Mouse (Mus musculus) embryonic facial prominence, embryonic 11.5 days (tissue): ENCODE measurements around the gene Gm6793. TPM values are rescaled to one million over a fixed set of nuclear protein-coding genes. Genes with fewer than 3 reads are reported as not detected.

Experiments used
- ATAC-seq: fragments of 200-750 bp; cut with Nextera tagmentation; replicated peaks from 2 replicates; pipeline ENCODE4 v1.8.0; 2017; ENCODE audit warnings: low read depth; ENCODE audit not compliant: insufficient number of reproducible peaks, low FRiP score, low TSS enrichment
- DNase-seq: peaks from one replicate; pipeline ENCODE4 v3.0.0-alpha.2; 2015; ENCODE audit warnings: low spot score
- H3K27ac ChIP-seq: fragments of 300-500 bp; sonication (generic); replicated peaks from 2 replicates; pipeline ENCODE4 v1.5.1; 2014; ENCODE audit warnings: mild to moderate bottlenecking, low read depth, low read length, control low read depth
- H3K27me3 ChIP-seq: fragments of 300-500 bp; sonication (generic); 2 replicates; pipeline ENCODE4 v1.6.1; 2014; ENCODE audit warnings: mild to moderate bottlenecking, low read length, moderate library complexity, mixed read lengths; ENCODE audit not compliant: control insufficient read depth, insufficient read depth
- H3K36me3 ChIP-seq: fragments of 300-500 bp; sonication (generic); replicated peaks from 2 replicates; pipeline ENCODE4 v1.6.1; 2014; ENCODE audit warnings: low read depth, mild to moderate bottlenecking, low read length, moderate library complexity, mixed read lengths; ENCODE audit not compliant: control insufficient read depth, insufficient read depth
- H3K4me1 ChIP-seq: fragments of 300-500 bp; sonication (generic); 2 replicates; pipeline ENCODE4 v1.6.1; 2014; ENCODE audit warnings: low read length, mixed read lengths; ENCODE audit not compliant: control insufficient read depth, insufficient read depth
- H3K4me2 ChIP-seq: fragments of 300-500 bp; sonication (generic); 2 replicates; pipeline ENCODE4 v1.6.1; 2014; ENCODE audit warnings: low read depth, mild to moderate bottlenecking, control low read depth, low read length, moderate library complexity
- H3K4me3 ChIP-seq: fragments of 300-500 bp; sonication (generic); 2 replicates; pipeline ENCODE4 v1.5.1; 2014; ENCODE audit warnings: low read depth, low read length, control low read depth
- H3K9ac ChIP-seq: fragments of 300-500 bp; sonication (generic); replicated peaks from 2 replicates; pipeline ENCODE4 v1.6.1; 2014; ENCODE audit warnings: mild to moderate bottlenecking, control low read depth, low read length
- H3K9me3 ChIP-seq: fragments of 300-500 bp; sonication (generic); replicated peaks from 2 replicates; pipeline ENCODE4 v1.6.1; 2016; ENCODE audit warnings: mild to moderate bottlenecking, low read length, inconsistent platforms, mixed read lengths; ENCODE audit not compliant: control insufficient read depth
- WGBS: fragments of 180-500 bp; shearing (Covaris S2); extraction: QIAGEN DNeasy Blood & Tissue Kit; methylation state at CpG from one replicate; pipeline ENCODE4 v1.1.7; 2014; 5-methylcytosine and 5-hydroxymethylcytosine counted together
- polyA plus RNA-seq: library from polyadenylated mRNA; unstranded; fragments of >200 nt; fragmentation: Nextera tagmentation; extraction: Ambion mirVana; gene quantifications from 2 replicates; pipeline ENCODE4 v1.2.1, GENCODE M21; 2014

Gene Gm6793
- polyA plus RNA-seq, 1 experiment from 2014 or later, result 0.31 TPM

GRCm38 (mm10) chr8:111964849-111965561, 49.8 kb downstream of the Gm6793 start:
- DNase-seq (no peak), ATAC-seq (no peak)
- no peaks in the 10 kb centered on the region for H3K27me3 ChIP-seq
- WGBS, result 74% methylated on average over 7 of the region's 7 CpGs
- no peaks in the 10 kb centered on the region for H3K36me3 ChIP-seq
- no peak overlapping the region for H3K4me2 ChIP-seq
- no peak overlapping the region for H3K4me3 ChIP-seq
- H3K9ac ChIP-seq, result no peak overlapping the region
- no peaks in the 10 kb centered on the region for H3K4me1 ChIP-seq
- H3K9me3 ChIP-seq, result no peaks in the 10 kb centered on the region
- H3K27ac ChIP-seq, result no peak overlapping the region

- ATAC-seq, result no peak
- Histone ChIP-seq H3K27me3 (no peaks in the 10 kb centered on the region), H3K4me1 (no peaks in the 10 kb centered on the region), H3K36me3 (no peaks in the 10 kb centered on the region), H3K9me3 (no peaks in the 10 kb centered on the region), H3K4me2 (no peak overlapping the region), H3K4me3 (no peak overlapping the region), H3K9ac (no peak overlapping the region), H3K27ac (no peak overlapping the region)
- 58% methylated on average over 5 of the region's 5 CpGs for WGBS
- DNase-seq, result no peak
These were observed 50.5 kb downstream of the Gm6793 start for GRCm38 (mm10) chr8:111964351-111964750.

GRCm38 (mm10) chr8:111963546-111963945, 51.3 kb downstream of the Gm6793 start:
- Histone ChIP-seq H3K4me2 (no peak overlapping the region), H3K9me3 (no peaks in the 10 kb centered on the region), H3K4me3 (no peak overlapping the region), H3K27me3 (no peaks in the 10 kb centered on the region), H3K4me1 (no peaks in the 10 kb centered on the region), H3K27ac (no peak overlapping the region), H3K9ac (no peak overlapping the region), H3K36me3 (no peaks in the 10 kb centered on the region)
- no peak for DNase-seq
- ATAC-seq, result no peak
- WGBS, result 73% methylated on average over 4 of the region's 4 CpGs

Other genes starting within 250 kb of the Gm6793 start
- 262 and 278 TPM in 2 replicates for gene Cfdp1, start 160.7 kb downstream of the Gm6793 start, polyA plus RNA-seq
- 7.7 and 8.2 TPM in 2 replicates for gene Tmem170, start 138.3 kb downstream of the Gm6793 start, polyA plus RNA-seq
- gene Chst5, start 104.6 kb downstream of the Gm6793 start, polyA plus RNA-seq, result 1.1 and 2.2 TPM in 2 replicates
- 18.6 and 20.0 TPM in 2 replicates for gene Tmem231, start 81.2 kb downstream of the Gm6793 start, polyA plus RNA-seq
- 222 and 230 TPM in 2 replicates for gene Gabarapl2, start 74.3 kb downstream of the Gm6793 start, polyA plus RNA-seq
- 8.7 and 10.7 TPM in 2 replicates for gene Adat1, start 22.7 kb downstream of the Gm6793 start, polyA plus RNA-seq
- gene Kars, start 3.7 kb downstream of the Gm6793 start, polyA plus RNA-seq, result 284 and 309 TPM in 2 replicates
- gene Terf2ip, start 3.6 kb downstream of the Gm6793 start, polyA plus RNA-seq, result 21.3 and 23.9 TPM in 2 replicates